Mouse (Mus musculus) Patski (cell line): ENCODE results near the gene Stub1. TPM values are rescaled to one million over a fixed set of nuclear protein-coding genes. Genes with fewer than 3 reads are reported as not detected.

Experiments
- ATAC-seq: fragments of 100-300 bp; one replicate; pipeline ENCODE4 v1.8.0; 2021
- CTCF ChIA-PET: fragments of 350-600 bp; sonication (Branson Sonifier 250); formaldehyde crosslinking; loops from one replicate; lab custom pipeline; 2022; ENCODE audit warnings: inconsistent platforms; lab: Charles Lee
- POLR2A ChIA-PET: fragments of 350-600 bp; sonication (Branson Sonifier 250); formaldehyde crosslinking; loops from one replicate; lab custom pipeline; 2022; ENCODE audit warnings: antibody characterized with exemption, inconsistent platforms; lab: Charles Lee
- DNase-seq: peaks from one replicate; pipeline ENCODE4 v3.0.0-alpha.2; 2011; ENCODE audit warnings: low read depth, low spot score
- H3K27me3 ChIP-seq: fragments of 371-371 bp; one replicate; pipeline ENCODE4 v1.5.1; 2021
- CTCF ChIP-seq: fragments of 100-300 bp; IDR thresholded peaks from one replicate; pipeline ENCODE4 v1.5.1; 2021
- in situ Hi-C: fragments of 300-500 bp; cut with MboI; formaldehyde crosslinking; loops from 3 replicates; pipeline ENCODE4 v1.11.1; 2018; ENCODE audit warnings: low pct_unique_long_range_greater_than_20kb, mixed read lengths
- polyA plus RNA-seq: library from polyadenylated mRNA; unstranded; gene quantifications from one replicate; pipeline ENCODE4 v1.2.3, GENCODE M21; 2021

Stub1 gene
- polyA plus RNA-seq, 1 experiment from 2014 or later, result 188 TPM

DNA sequence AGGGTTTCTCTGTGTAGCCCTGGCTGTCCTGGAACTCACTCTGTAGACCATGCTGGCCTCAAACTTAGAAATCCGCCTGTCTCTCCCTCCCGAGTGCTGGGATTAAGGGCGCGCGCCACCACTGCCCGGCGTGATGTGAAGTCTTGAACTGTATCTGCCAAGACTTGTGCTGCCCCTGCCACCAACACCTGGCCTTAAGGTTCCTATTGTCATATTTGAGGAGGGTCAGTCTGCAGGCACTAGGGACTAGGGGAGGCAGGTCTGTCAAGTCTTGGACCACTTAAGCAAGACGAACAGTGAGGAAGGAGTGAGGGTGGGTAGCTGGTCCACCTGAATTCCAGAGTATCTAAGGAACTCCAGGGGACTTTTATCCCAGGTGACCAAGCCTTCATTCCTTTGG is 36.3 kb upstream of the Stub1 start:
- in situ Hi-C loops, result no loop called here
- POLR2A ChIA-PET, result interaction anchor here (0.8 kb wide), 1 partner anchor 37 kb away, joined by 3 read pairs; no protein-coding TSS in a partner anchor
- no peak for ATAC-seq
- DNase-seq, result no peak
- CTCF ChIA-PET, result interaction anchor here (1.3 to 1.4 kb wide), 2 partner anchors 10 to 22 kb away, joined by 3 to 4 read pairs; no protein-coding TSS in a partner anchor
- no peak for TF ChIP-seq CTCF
- no peaks in the 10 kb centered on the region for H3K27me3 ChIP-seq

- DNase-seq (no peak), ATAC-seq (peak; percentile 49)
- POLR2A ChIA-PET, result interaction anchor here (0.8 to 1.6 kb wide), 3 partner anchors 9 to 37 kb away, joined by 3 to 8 read pairs (median 3); no protein-coding TSS in a partner anchor
- in situ Hi-C loops, result no loop called here
- CTCF ChIA-PET, result interaction anchor here (0.6 to 1.4 kb wide), 3 partner anchors 11 to 35 kb away, joined by 3 to 4 read pairs (median 3); partner anchors contain the start of gene Stub1
- no peak for TF ChIP-seq CTCF
- H3K27me3 ChIP-seq, result no peaks in the 10 kb centered on the region
Measured at GRCm38 (mm10) chr17:25868601-25869191, 35.5 kb upstream of the Stub1 start, which contains the start of gene Mcrip2. Gene Mcrip2 (minus strand): TSS chr17:25868764.

DNA sequence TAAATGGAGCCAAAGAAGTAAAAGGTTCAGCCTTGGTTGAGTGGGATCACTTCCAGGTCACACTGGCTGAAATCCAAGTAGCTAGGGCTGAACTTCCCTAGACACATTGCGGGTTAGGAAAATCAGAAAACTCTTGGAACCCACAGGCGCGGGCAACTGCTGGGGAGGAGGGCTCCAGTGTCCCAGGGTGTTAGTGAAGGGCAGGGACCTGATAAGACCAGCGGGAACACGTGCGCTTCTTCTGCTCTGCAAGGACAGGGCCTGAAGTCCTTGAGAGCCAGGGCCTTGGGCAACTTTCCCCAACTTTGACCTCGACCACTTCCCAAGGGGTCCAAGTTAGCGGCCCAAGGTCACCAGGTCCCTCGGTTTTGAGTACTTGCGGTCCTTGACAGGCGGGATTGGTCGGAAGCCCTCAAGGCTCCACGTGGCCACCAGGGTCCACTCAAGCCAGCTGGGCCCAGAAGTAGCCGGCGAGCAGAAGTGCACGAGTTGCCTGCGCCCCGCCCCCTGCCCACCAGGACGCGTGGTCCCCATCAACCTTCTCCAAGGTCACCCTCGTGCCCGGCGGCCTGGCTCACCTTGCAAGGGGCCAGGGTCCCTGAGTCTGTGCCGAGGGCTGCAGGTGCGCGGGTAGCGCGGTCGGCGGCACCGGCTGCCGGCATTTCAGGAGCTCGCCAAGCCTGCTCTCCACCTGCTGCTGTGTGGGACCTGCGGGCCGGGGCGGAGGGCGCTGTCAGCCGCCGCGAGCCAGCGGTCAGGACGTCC is 34.8 kb upstream of the Stub1 start:
- ChIA-PET CTCF (interaction anchor here (0.6 to 1.4 kb wide), 3 partner anchors 11 to 142 kb away, joined by 3 to 4 read pairs (median 3); partner anchors contain the start of gene Stub1), POLR2A (interaction anchor here (1.3 to 1.6 kb wide), 2 partner anchors 9 to 11 kb away, joined by 3 to 8 read pairs; no protein-coding TSS in a partner anchor)
- in situ Hi-C loops, result no loop called here
- peak; percentile 45 for ATAC-seq
- DNase-seq, result no peak
- TF ChIP-seq CTCF, result no peak
- H3K27me3 ChIP-seq, result no peaks in the 10 kb centered on the region

- H3K27me3 ChIP-seq, result no peaks in the 10 kb centered on the region
- ChIA-PET POLR2A (interaction anchor here (1.6 kb wide), 1 partner anchor 10 kb away, joined by 8 read pairs; no protein-coding TSS in a partner anchor), CTCF (interaction anchor here (1.3 kb wide), 1 partner anchor 142 kb away, joined by 3 read pairs; no protein-coding TSS in a partner anchor)
- TF ChIP-seq CTCF, result no peak
- in situ Hi-C loops, result no loop called here
- DNase-seq (no peak), ATAC-seq (no peak)
Measured at GRCm38 (mm10) chr17:25867509-25867835, 34.3 kb upstream of the Stub1 start.

GRCm38 (mm10) chr17:25866172-25866571 is 33.0 kb upstream of the Stub1 start:
- DNase-seq (no peak), ATAC-seq (no peak)
- H3K27me3 ChIP-seq, result no peaks in the 10 kb centered on the region
- ChIA-PET CTCF (no interaction called here), POLR2A (no interaction called here)
- TF ChIP-seq CTCF, result no peak
- in situ Hi-C loops, result no loop called here

DNA sequence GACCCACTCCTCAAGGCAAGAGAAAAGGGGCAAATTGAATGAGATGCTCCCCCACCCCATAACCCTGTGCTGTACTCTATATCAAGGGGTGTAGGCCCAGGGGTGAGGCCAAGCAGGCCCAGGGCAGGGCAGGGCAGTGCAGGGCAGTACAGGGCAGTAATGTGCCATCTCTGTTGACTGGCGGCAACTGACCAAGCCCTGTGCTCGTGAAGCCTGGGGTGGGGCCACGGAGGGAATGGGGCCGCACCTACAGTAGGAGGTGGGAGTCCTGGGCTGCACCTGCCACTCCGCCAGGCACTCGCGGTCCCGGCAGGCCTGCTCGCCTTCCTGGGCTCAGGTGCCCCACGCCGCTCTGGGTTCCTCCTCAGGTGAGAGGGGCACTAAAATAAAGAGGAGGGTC is 32.1 kb upstream of the Stub1 start:
- no peak for ATAC-seq
- POLR2A ChIA-PET, result no interaction called here
- H3K27me3 ChIP-seq, result no peaks in the 10 kb centered on the region
- CTCF ChIA-PET, result no interaction called here
- in situ Hi-C loops, result no loop called here
- DNase-seq, result no peak
- no peak for TF ChIP-seq CTCF

DNA sequence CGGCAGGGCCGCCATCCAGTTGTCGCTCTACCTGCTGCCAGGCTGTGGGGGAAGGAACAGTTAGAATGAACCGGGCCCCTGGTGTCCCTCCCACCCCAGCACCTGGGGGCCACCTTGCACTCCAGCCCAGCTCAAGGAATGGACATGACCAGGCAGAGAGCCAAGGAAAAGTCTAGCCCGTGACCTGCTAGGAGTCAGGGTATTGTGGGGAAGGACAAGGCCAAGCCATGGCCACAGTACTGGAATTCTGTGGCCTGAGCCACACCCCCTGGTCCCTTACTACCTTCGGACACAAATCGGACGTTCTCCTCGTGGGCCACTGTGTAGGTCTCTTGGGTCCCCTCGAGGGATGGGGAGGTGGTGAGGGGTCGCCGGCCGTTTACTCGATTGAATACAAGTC is 31.1 kb upstream of the Stub1 start:
- ChIA-PET CTCF (no interaction called here), POLR2A (interaction anchor here (0.5 kb wide), 1 partner anchor 10 kb away, joined by 3 read pairs; no protein-coding TSS in a partner anchor)
- H3K27me3 ChIP-seq, result no peaks in the 10 kb centered on the region
- DNase-seq (no peak), ATAC-seq (no peak)
- no peak for TF ChIP-seq CTCF
- in situ Hi-C loops, result no loop called here

DNA sequence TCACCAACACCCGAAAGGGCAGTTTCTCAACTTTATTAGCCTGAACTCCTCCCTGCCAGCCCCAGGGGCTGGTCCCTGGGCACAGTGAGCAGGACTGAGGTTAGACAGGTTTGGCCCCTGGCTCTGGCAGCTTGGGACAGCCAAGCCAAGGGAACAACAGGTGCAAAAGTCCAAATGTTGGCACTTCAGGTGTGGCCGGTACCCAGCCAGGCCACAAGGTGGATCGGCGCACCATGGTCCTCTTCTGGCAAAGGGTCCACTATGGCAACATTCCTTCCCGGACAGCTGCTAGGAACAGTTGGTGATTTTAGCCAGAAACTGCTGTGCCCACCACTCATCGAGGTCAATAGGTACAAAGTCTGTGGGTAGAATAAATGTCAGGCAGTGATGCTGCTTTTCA is 30.5 kb upstream of the Stub1 start:
- ChIA-PET CTCF (no interaction called here), POLR2A (no interaction called here)
- no peak for TF ChIP-seq CTCF
- DNase-seq (no peak), ATAC-seq (no peak)
- in situ Hi-C loops, result no loop called here
- H3K27me3 ChIP-seq, result no peaks in the 10 kb centered on the region

- POLR2A ChIA-PET, result interaction anchor here (0.6 to 1.7 kb wide), 7 partner anchors 13 to 115 kb away, joined by 3 to 7 read pairs (median 4); partner anchors contain the start of genes Mettl26, Rhbdl1 and Stub1
- in situ Hi-C loops, result no loop called here
- no peak for TF ChIP-seq CTCF
- CTCF ChIA-PET, result interaction anchor here (1.3 kb wide), 2 partner anchors 10 to 14 kb away, joined by 3 to 4 read pairs; no protein-coding TSS in a partner anchor
- no peak for ATAC-seq
- no peak for DNase-seq
- no peaks in the 10 kb centered on the region for H3K27me3 ChIP-seq
Measured at GRCm38 (mm10) chr17:25861704-25862612, 28.8 kb upstream of the Stub1 start.
